Mouse (Mus musculus): ENCODE results near the gene Tns3. TPM values are rescaled to one million over a fixed set of nuclear protein-coding genes. Genes with fewer than 3 reads are reported as not detected.

Tns3 gene
- polyA plus RNA-seq, 1 experiment from 2014 or later = 11.0 TPM

DNA sequence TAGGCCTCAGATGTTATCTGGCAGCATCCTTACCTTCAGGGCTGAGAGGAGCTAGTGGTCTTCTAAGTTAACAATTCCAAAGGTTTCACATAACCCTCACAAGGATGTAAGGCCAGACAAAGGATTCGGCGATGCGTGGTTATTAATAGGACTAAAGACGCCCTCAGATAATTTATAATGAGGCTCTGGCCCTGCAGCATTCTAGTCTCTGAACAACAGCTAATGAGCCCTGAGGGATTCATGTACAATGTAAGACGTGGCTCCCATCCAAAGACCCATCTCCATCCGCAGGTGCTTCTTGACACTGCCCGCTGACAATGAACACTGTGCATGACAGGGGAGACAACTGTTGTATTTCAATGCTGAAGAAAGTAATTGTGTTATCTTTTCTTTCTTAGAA lies 263.0 kb downstream of the Tns3 start:
- Histone ChIP-seq H3K4me1 (ENCODE audit: control insufficient read depth, insufficient read depth, low read length) (no peaks in the 10 kb centered on the region), H3K9ac (ENCODE audit: low read depth, low read length) (no peak overlapping the region), H3K4me2 (no peak overlapping the region), H3K4me3 (ENCODE audit: low read depth, low read length) (no peak overlapping the region), H3K36me3 (ENCODE audit: control insufficient read depth, insufficient read depth, low read length) (no peaks in the 10 kb centered on the region), H3K9me3 (replicated peaks; ENCODE audit: control insufficient read depth, low read length) (no peaks in the 10 kb centered on the region), H3K27me3 (ENCODE audit: control insufficient read depth, insufficient read depth, low read length) (no peaks in the 10 kb centered on the region), H3K27ac (ENCODE audit: low read depth, low read length) (no peak overlapping the region)
- no peak for ATAC-seq (replicated peaks; ENCODE audit: insufficient number of reproducible peaks, low FRiP score, low TSS enrichment)
- 93% methylated on average over 7 of the region's 7 CpGs for WGBS (ENCODE audit: insufficient replicate concordance)

DNA sequence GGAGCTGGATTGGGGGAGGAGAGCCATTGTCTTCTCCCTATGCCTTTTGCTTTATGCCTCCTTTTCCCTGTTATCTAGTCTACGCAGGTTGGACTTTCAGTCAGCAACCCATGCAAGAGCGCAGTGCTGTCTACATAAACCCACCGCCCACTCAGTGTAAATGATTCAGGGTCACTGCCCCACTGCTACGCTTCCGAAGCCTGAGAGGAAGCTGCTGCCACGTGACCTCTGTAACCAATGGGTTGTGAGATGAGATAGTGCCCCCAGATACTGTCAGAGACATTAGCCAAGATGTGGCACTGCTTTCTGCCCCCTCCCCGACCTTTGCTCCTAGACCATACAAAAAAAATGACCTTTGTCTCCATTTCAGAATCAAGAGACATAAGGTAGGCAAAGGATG lies 268.0 kb downstream of the Tns3 start:
- Histone ChIP-seq H3K36me3 (ENCODE audit: control insufficient read depth, insufficient read depth, low read length) (no peaks in the 10 kb centered on the region), H3K4me2 (no peak overlapping the region), H3K27me3 (ENCODE audit: control insufficient read depth, insufficient read depth, low read length) (no peaks in the 10 kb centered on the region), H3K4me1 (ENCODE audit: control insufficient read depth, insufficient read depth, low read length) (no peaks in the 10 kb centered on the region), H3K9me3 (replicated peaks; ENCODE audit: control insufficient read depth, low read length) (no peaks in the 10 kb centered on the region), H3K27ac (ENCODE audit: low read depth, low read length) (no peak overlapping the region), H3K4me3 (ENCODE audit: low read depth, low read length) (no peak overlapping the region), H3K9ac (ENCODE audit: low read depth, low read length) (no peak overlapping the region)
- WGBS (ENCODE audit: insufficient replicate concordance) = 76% methylated on average over 7 of the region's 7 CpGs
- ATAC-seq (replicated peaks; ENCODE audit: insufficient number of reproducible peaks, low FRiP score, low TSS enrichment) = no peak

DNA sequence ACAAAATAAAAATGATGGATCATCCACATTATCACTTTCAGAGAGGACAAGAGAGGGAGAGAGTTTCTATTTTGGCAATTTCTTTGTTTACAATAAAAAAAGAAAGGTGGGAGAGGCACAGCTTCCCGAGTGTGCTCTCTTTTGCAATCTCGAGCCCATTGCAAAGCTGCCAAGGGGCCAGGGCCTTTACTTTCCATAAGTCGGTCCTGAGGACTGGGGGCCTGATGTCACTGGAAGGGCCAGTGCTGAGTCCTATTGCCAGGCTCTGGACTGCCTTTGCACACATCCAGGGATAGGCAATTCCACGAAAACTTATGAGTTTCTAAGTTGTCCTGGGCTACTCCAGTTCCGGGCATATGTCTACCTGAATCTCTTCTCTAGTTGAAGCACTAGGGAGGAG lies 272.8 kb downstream of the Tns3 start:
- H3K4me1 ChIP-seq (ENCODE audit: control insufficient read depth, insufficient read depth, low read length) = no peaks in the 10 kb centered on the region
- no peaks in the 10 kb centered on the region for H3K9me3 ChIP-seq (replicated peaks; ENCODE audit: control insufficient read depth, low read length)
- 70% methylated on average over 5 of the region's 5 CpGs for WGBS (ENCODE audit: insufficient replicate concordance)
- no peak overlapping the region for H3K4me3 ChIP-seq (ENCODE audit: low read depth, low read length)
- no peak overlapping the region for H3K9ac ChIP-seq (ENCODE audit: low read depth, low read length)
- no peaks in the 10 kb centered on the region for H3K36me3 ChIP-seq (ENCODE audit: control insufficient read depth, insufficient read depth, low read length)
- H3K27me3 ChIP-seq (ENCODE audit: control insufficient read depth, insufficient read depth, low read length) = no peaks in the 10 kb centered on the region
- H3K27ac ChIP-seq (ENCODE audit: low read depth, low read length) = no peak overlapping the region
- ATAC-seq (replicated peaks; ENCODE audit: insufficient number of reproducible peaks, low FRiP score, low TSS enrichment) = no peak
- H3K4me2 ChIP-seq = no peak overlapping the region

DNA sequence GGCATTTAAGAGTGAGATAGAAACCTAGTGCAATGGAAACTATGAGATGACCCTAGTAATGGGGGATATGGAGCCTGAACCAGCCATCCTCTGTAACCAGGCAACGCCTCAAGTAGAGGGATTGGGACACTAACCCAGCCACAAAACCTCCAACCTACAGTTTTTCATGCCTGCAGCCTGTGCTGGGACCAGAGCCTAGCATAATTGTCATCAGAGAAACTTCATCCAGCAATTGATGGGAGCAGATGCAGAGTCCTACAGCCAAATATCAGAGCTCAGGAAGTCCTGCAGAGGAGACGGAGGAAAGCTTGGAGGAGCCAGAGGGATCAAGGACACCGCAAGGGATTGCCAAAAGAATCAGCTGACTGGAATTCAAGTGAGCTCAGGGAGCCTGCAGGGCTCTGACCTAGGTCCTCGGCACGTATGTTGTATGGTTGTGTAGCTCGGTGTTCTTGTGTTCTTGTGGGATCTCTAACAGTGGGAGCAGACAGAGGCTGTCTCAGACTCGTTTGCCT lies 278.4 kb downstream of the Tns3 start:
- Histone ChIP-seq H3K9ac (ENCODE audit: low read depth, low read length) (no peak overlapping the region), H3K4me1 (ENCODE audit: control insufficient read depth, insufficient read depth, low read length) (no peaks in the 10 kb centered on the region), H3K9me3 (replicated peaks; ENCODE audit: control insufficient read depth, low read length) (no peaks in the 10 kb centered on the region), H3K4me2 (no peak overlapping the region), H3K4me3 (ENCODE audit: low read depth, low read length) (no peak overlapping the region), H3K36me3 (ENCODE audit: control insufficient read depth, insufficient read depth, low read length) (no peaks in the 10 kb centered on the region), H3K27me3 (ENCODE audit: control insufficient read depth, insufficient read depth, low read length) (no peaks in the 10 kb centered on the region), H3K27ac (ENCODE audit: low read depth, low read length) (no peak overlapping the region)
- no peak for ATAC-seq (replicated peaks; ENCODE audit: insufficient number of reproducible peaks, low FRiP score, low TSS enrichment)
- WGBS (ENCODE audit: insufficient replicate concordance) = 82% methylated on average over 7 of the region's 7 CpGs

Data from heart, embryonic 11.5 days (tissue).